ENCODE assay signal across 8 mouse cellular contexts in genomic region chr14:54259003-54259721, GRCm38 (mm10). TPM values are rescaled to one million over a fixed set of nuclear protein-coding genes. Genes with fewer than 3 reads are reported as not detected.
DNase-seq lines count a peak whose midpoint lies in the region; ATAC-seq and TF ChIP-seq lines count a peak whose summit lies in the region.

No protein-coding gene starts in this region.

- H3K9ac ChIP-seq in kidney, embryonic 14.5 days (ENCODE audit: low read depth, low read length): peak overlapping the region; percentile 65
- H3K9ac ChIP-seq in limb, embryonic 14.5 days (ENCODE audit: low read depth, low read length, severe bottlenecking): peak overlapping the region; percentile 54
- H3K9ac ChIP-seq in midbrain, embryonic 16.5 days (ENCODE audit: low read depth, low read length): peak overlapping the region; percentile 79

- H3K36me3 ChIP-seq in C2C12 (ENCODE audit: control insufficient read depth, insufficient read depth): no peaks in the 10 kb centered on the region
- peaks cover 18% of the 10 kb centered on the region for H3K36me3 ChIP-seq in heart, embryonic 10.5 days
- H3K36me3 ChIP-seq in kidney, embryonic 14.5 days (ENCODE audit: control insufficient read depth, insufficient read depth, low read length): peaks cover 15% of the 10 kb centered on the region; the same call in 1 of the 2 replicates
- peaks cover 15% of the 10 kb centered on the region for H3K36me3 ChIP-seq in limb, embryonic 14.5 days (ENCODE audit: control insufficient read depth, insufficient read depth, low read length)
- no peaks in the 10 kb centered on the region for H3K36me3 ChIP-seq in midbrain, embryonic 16.5 days (ENCODE audit: control insufficient read depth, insufficient read depth, low read length)
- H3K36me3 ChIP-seq in spleen, adult 2 months (ENCODE audit: control insufficient read depth, insufficient read depth, low read length): no peaks in the 10 kb centered on the region; the same call in 1 of the 2 replicates

- H3K9me3 ChIP-seq in heart, embryonic 10.5 days: no peaks in the 10 kb centered on the region
- H3K9me3 ChIP-seq in kidney, embryonic 14.5 days (ENCODE audit: control insufficient read depth, low read length): no peaks in the 10 kb centered on the region
- H3K9me3 ChIP-seq in limb, embryonic 14.5 days (ENCODE audit: control insufficient read depth, low read length): no peaks in the 10 kb centered on the region
- H3K9me3 ChIP-seq in midbrain, embryonic 16.5 days (replicated peaks; ENCODE audit: control insufficient read depth, low read length, poor library complexity, severe bottlenecking): no peaks in the 10 kb centered on the region

- 0 out of 2 replicates have a peak, but pooled peaks have one; percentile 17 for TF ChIP-seq POLR2A in limb, embryonic 14.5 days (IDR thresholded peaks at IDR 0.05; ENCODE audit: borderline replicate concordance, extremely low read depth, insufficient read depth, insufficient read length)
- 0 out of 2 replicates have a peak, but pooled peaks have one; percentile 12 for TF ChIP-seq POLR2A in spleen, adult 2 months (IDR thresholded peaks at IDR 0.05; ENCODE audit: low read depth, low read length)

- H3K4me1 ChIP-seq in heart, embryonic 10.5 days: peaks cover 43% of the 10 kb centered on the region
- peaks cover 13% of the 10 kb centered on the region for H3K4me1 ChIP-seq in kidney, embryonic 14.5 days (ENCODE audit: control insufficient read depth, insufficient read depth, low read length)
- H3K4me1 ChIP-seq in limb, embryonic 14.5 days (ENCODE audit: control insufficient read depth, insufficient read depth, low read length): peaks cover 16% of the 10 kb centered on the region
- H3K4me1 ChIP-seq in midbrain, embryonic 16.5 days (ENCODE audit: control insufficient read depth, insufficient read depth, low read length): peaks cover 13% of the 10 kb centered on the region
- peaks cover 5% of the 10 kb centered on the region; the same call in 1 of the 2 replicates for H3K4me1 ChIP-seq in spleen, adult 2 months (ENCODE audit: control insufficient read depth, insufficient read depth, insufficient read length)

- no peaks in the 10 kb centered on the region for H3K79me3 ChIP-seq in C2C12 (ENCODE audit: low read depth)

- no peaks in the 10 kb centered on the region for H3K27me3 ChIP-seq in C2C12 (ENCODE audit: control insufficient read depth, insufficient read depth, insufficient read length)
- no peaks in the 10 kb centered on the region for H3K27me3 ChIP-seq in heart, embryonic 10.5 days (ENCODE audit: insufficient read depth, poor library complexity, severe bottlenecking)
- H3K27me3 ChIP-seq in kidney, embryonic 14.5 days (ENCODE audit: control insufficient read depth, insufficient read depth, low read length): no peaks in the 10 kb centered on the region
- H3K27me3 ChIP-seq in limb, embryonic 14.5 days (ENCODE audit: control insufficient read depth, insufficient read depth, low read length): no peaks in the 10 kb centered on the region
- no peaks in the 10 kb centered on the region for H3K27me3 ChIP-seq in midbrain, embryonic 16.5 days (ENCODE audit: control insufficient read depth, insufficient read depth, low read depth, low read length)
- no peaks in the 10 kb centered on the region for H3K27me3 ChIP-seq in spleen, adult 2 months (ENCODE audit: control insufficient read depth, insufficient read depth, low read length)

- WGBS in heart, embryonic 10.5 days: under 1% methylated on average over 35 of the region's 35 CpGs
- under 1% methylated on average over 35 of the region's 35 CpGs for WGBS in kidney, embryonic 14.5 days
- 0% methylated on average over 35 of the region's 35 CpGs for WGBS in limb, embryonic 14.5 days
- under 1% methylated on average over 35 of the region's 35 CpGs for WGBS in midbrain, embryonic 16.5 days
- 1% methylated on average over 35 of the region's 35 CpGs for whole genome bisulfite sequencing in spleen, adult 2 months

- DNase-seq in brain, adult 2 months (ENCODE audit: low read depth, low spot score): peak; percentile 90
- DNase-seq in heart, embryonic 10.5 days (ENCODE audit: low spot score): peak; percentile 97
- DNase-seq in limb, embryonic 14.5 days (ENCODE audit: low spot score): peak; percentile 94
- peak; percentile 28 to 80 for DNase-seq in spleen, adult 2 months (ENCODE audit: low read depth in 1 of 2, low spot score in 2 of 2)

- H3K27ac ChIP-seq in heart, embryonic 10.5 days: peak overlapping the region; percentile 88
- H3K27ac ChIP-seq in kidney, embryonic 14.5 days (ENCODE audit: low read depth, low read length): 0 out of 2 replicates have a peak overlapping the region, but pooled peaks have one; percentile 18
- peak overlapping the region; percentile 65 for H3K27ac ChIP-seq in limb, embryonic 14.5 days (replicated peaks; ENCODE audit: low read depth, low read length)
- peak overlapping the region; percentile 71 for H3K27ac ChIP-seq in midbrain, embryonic 16.5 days (ENCODE audit: low read length)
- H3K27ac ChIP-seq in spleen, adult 2 months (ENCODE audit: insufficient read depth, low read length): peak overlapping the region; percentile 19; the same call in 1 of the 2 replicates

- peak overlapping the region; percentile 52 for H3K4me3 ChIP-seq in C2C12 (ENCODE audit: insufficient read depth, poor library complexity, severe bottlenecking)
- H3K4me3 ChIP-seq in heart, embryonic 10.5 days: peak overlapping the region; percentile 80
- H3K4me3 ChIP-seq in kidney, embryonic 14.5 days (ENCODE audit: low read length): peak overlapping the region; percentile 53
- peak overlapping the region; percentile 50 for H3K4me3 ChIP-seq in limb, embryonic 14.5 days (replicated peaks; ENCODE audit: low read length)
- peak overlapping the region; percentile 68 for H3K4me3 ChIP-seq in midbrain, embryonic 16.5 days (ENCODE audit: low read depth, low read length)
- H3K4me3 ChIP-seq in spleen, adult 2 months (ENCODE audit: extremely low read depth, insufficient read depth, insufficient read length): peak overlapping the region; percentile 61

- H3ac ChIP-seq in C2C12 (ENCODE audit: control insufficient read depth, insufficient read length, low read depth): peak overlapping the region; percentile 59

- H3K79me2 ChIP-seq in C2C12 (ENCODE audit: control insufficient read depth, insufficient read depth): no peaks in the 10 kb centered on the region

- ATAC-seq in erythroblast, adult 5-6 weeks (replicated peaks; ENCODE audit: low FRiP score, poor library complexity, severe bottlenecking): peak; percentile 88
- peak; percentile 93 for ATAC-seq in kidney, embryonic 14.5 days (ENCODE audit: low FRiP score, low TSS enrichment)
- ATAC-seq in limb, embryonic 14.5 days (ENCODE audit: low FRiP score, low read depth): peak; percentile 96
- peak; percentile 88 for ATAC-seq in midbrain, embryonic 16.5 days

- TF ChIP-seq CTCF in C2C12 (IDR thresholded peaks at IDR 0.05; ENCODE audit: control insufficient read depth, insufficient read depth, insufficient read length): no peak
- no peak for TF ChIP-seq CTCF in spleen, adult 2 months (IDR thresholded peaks at IDR 0.05; ENCODE audit: extremely low read depth, insufficient read depth, insufficient read length, insufficient replicate concordance)

- peak overlapping the region; percentile 44 for H3K4me2 ChIP-seq in kidney, embryonic 14.5 days (replicated peaks; ENCODE audit: low read depth, low read length)
- H3K4me2 ChIP-seq in limb, embryonic 14.5 days (replicated peaks; ENCODE audit: low read depth, low read length, severe bottlenecking): peak overlapping the region; percentile 66
- peak overlapping the region; percentile 85 for H3K4me2 ChIP-seq in midbrain, embryonic 16.5 days (ENCODE audit: low read length)

TF ChIP-seq in C2C12, 6 proteins besides CTCF, POLR2A, EP300 and RAD21:
- TF ChIP-seq MYOG (IDR thresholded peaks at IDR 0.05; ENCODE audit: control insufficient read depth, extremely low read depth, insufficient read length): no peak
- TF ChIP-seq MYOD1 (IDR thresholded peaks at IDR 0.05; ENCODE audit: control insufficient read depth, insufficient read length, low read depth): no peak
- TF ChIP-seq USF1 (IDR thresholded peaks at IDR 0.05; ENCODE audit: low read depth): peak; percentile 65

RNA-seq across cellular contexts. Expression of gene Abhd4, which starts 5.2 kb away (rescaled TPM):
- polyA plus RNA-seq in C2C12 (2012; fragmentation: generic; extraction: Trizol): 32.9 TPM
- total RNA-seq in erythroblast, adult 5-6 weeks (2015; ENCODE audit: low replicate concordance): 73.8 and 97.2 TPM in 2 replicates
- total RNA-seq in erythroblast, adult 5-6 weeks (2017; ENCODE audit: low replicate concordance): 63.7 and 104 TPM in 2 replicates
- polyA plus RNA-seq in heart, embryonic 10.5 days (2016; fragmentation: Nextera tagmentation; extraction: Ambion mirVana): 66.0 and 89.0 TPM in 2 replicates
- 50.3 and 62.5 TPM in 2 replicates for polyA plus RNA-seq in kidney, embryonic 14.5 days (2014; fragmentation: Nextera tagmentation; extraction: Ambion mirVana)
- 27.7 and 31.9 TPM in 2 replicates for polyA plus RNA-seq in limb, embryonic 14.5 days (2012; rRNA removed)
- polyA plus RNA-seq in limb, embryonic 14.5 days (2014; fragmentation: Nextera tagmentation; extraction: Ambion mirVana): 58.4 and 58.7 TPM in 2 replicates
- 45.0 and 58.8 TPM in 2 replicates for polyA plus RNA-seq in midbrain, embryonic 16.5 days (2015; fragmentation: Nextera tagmentation; extraction: Ambion mirVana)
- polyA plus RNA-seq in spleen, adult 2 months (2012; rRNA removed): 17.9 and 23.4 TPM in 2 replicates

RNA-seq across cellular contexts. Expression of gene Dad1, which starts 5.3 kb away (rescaled TPM):
- polyA plus RNA-seq in C2C12 (2012; fragmentation: generic; extraction: Trizol): 262 TPM
- 58.9 and 78.6 TPM in 2 replicates for total RNA-seq in erythroblast, adult 5-6 weeks (2015; ENCODE audit: low replicate concordance)
- 20.1 and 26.9 TPM in 2 replicates for total RNA-seq in erythroblast, adult 5-6 weeks (2017; ENCODE audit: low replicate concordance)
- 298 and 356 TPM in 2 replicates for polyA plus RNA-seq in heart, embryonic 10.5 days (2016; fragmentation: Nextera tagmentation; extraction: Ambion mirVana)
- 431 and 487 TPM in 2 replicates for polyA plus RNA-seq in kidney, embryonic 14.5 days (2014; fragmentation: Nextera tagmentation; extraction: Ambion mirVana)
- 248 and 505 TPM in 2 replicates for polyA plus RNA-seq in limb, embryonic 14.5 days (2012; rRNA removed)
- polyA plus RNA-seq in limb, embryonic 14.5 days (2014; fragmentation: Nextera tagmentation; extraction: Ambion mirVana): 404 and 419 TPM in 2 replicates
- 325 and 344 TPM in 2 replicates for polyA plus RNA-seq in midbrain, embryonic 16.5 days (2015; fragmentation: Nextera tagmentation; extraction: Ambion mirVana)
- polyA plus RNA-seq in spleen, adult 2 months (2012; rRNA removed): 309 and 372 TPM in 2 replicates

RNA-seq across cellular contexts. Expression of gene Olfr49, which starts 25.6 kb away (rescaled TPM):
- polyA plus RNA-seq in C2C12 (2012; fragmentation: generic; extraction: Trizol): not detected
- total RNA-seq in erythroblast, adult 5-6 weeks (2015; ENCODE audit: low replicate concordance): not detected in 2 replicates
- not detected in 2 replicates for total RNA-seq in erythroblast, adult 5-6 weeks (2017; ENCODE audit: low replicate concordance)
- 0.08 TPM in 1 of 2 replicates, not detected in the other for polyA plus RNA-seq in heart, embryonic 10.5 days (2016; fragmentation: Nextera tagmentation; extraction: Ambion mirVana)
- polyA plus RNA-seq in kidney, embryonic 14.5 days (2014; fragmentation: Nextera tagmentation; extraction: Ambion mirVana): not detected in 2 replicates
- polyA plus RNA-seq in limb, embryonic 14.5 days (2012; rRNA removed): not detected in 2 replicates
- polyA plus RNA-seq in limb, embryonic 14.5 days (2014; fragmentation: Nextera tagmentation; extraction: Ambion mirVana): not detected in 2 replicates
- polyA plus RNA-seq in midbrain, embryonic 16.5 days (2015; fragmentation: Nextera tagmentation; extraction: Ambion mirVana): not detected in 2 replicates
- not detected in 2 replicates for polyA plus RNA-seq in spleen, adult 2 months (2012; rRNA removed)

Comparison
In these comparisons a context has a peak if more than half of its experiments do, and no peak if none do; other contexts are left out.
1. Peak in every context shown above with its lines: DNase-seq, ATAC-seq, H3K4me3 ChIP-seq and H3K27ac ChIP-seq.
2. H3K27ac ChIP-seq: peak in every context shown above with its lines; median percentile 88 in heart, embryonic 10.5 days; 71 in midbrain, embryonic 16.5 days; 65 in limb, embryonic 14.5 days; 19 in spleen, adult 2 months; 18 in kidney, embryonic 14.5 days.